Mouse (Mus musculus): ENCODE measurements around the gene Ptprn2. TPM values are rescaled to one million over a fixed set of nuclear protein-coding genes. Genes with fewer than 3 reads are reported as not detected.

Ptprn2 gene
- total RNA-seq, 2 experiments from 2014 or later: 0.31 to 0.45 TPM

GRCm38 (mm10) chr12:116780419-116780818, 294.9 kb downstream of the Ptprn2 start:
- no peak for DNase-seq

DNA sequence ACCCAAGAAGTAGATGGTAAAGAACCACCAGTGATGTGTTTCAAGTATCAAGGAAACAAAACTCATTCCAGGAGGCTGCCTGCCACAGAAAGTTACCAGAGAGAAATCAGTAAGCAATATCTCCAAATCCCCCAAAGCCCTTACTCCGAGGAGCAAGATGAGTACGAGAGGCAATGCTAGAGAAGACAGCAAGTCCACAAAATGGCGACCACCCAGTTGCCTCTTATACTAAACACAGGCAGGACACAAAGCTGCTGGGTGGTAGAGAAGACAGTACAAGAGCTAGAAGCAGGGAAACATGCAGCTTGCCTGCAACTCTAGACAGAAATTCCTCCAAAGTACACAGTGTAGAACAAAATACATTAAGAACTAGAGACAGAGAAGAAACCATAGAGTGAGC, 300.2 kb downstream of the Ptprn2 start:
- DNase-seq: no peak

- no peak for DNase-seq
Measured at GRCm38 (mm10) chr12:116788346-116788745, 302.8 kb downstream of the Ptprn2 start.

- no peak for DNase-seq
Measured at GRCm38 (mm10) chr12:116803331-116803730, 317.8 kb downstream of the Ptprn2 start.

- DNase-seq: no peak
Measured at GRCm38 (mm10) chr12:116804712-116805111, 319.2 kb downstream of the Ptprn2 start.

- no peak for DNase-seq
Measured at GRCm38 (mm10) chr12:116805129-116805809, 319.7 kb downstream of the Ptprn2 start.

DNA sequence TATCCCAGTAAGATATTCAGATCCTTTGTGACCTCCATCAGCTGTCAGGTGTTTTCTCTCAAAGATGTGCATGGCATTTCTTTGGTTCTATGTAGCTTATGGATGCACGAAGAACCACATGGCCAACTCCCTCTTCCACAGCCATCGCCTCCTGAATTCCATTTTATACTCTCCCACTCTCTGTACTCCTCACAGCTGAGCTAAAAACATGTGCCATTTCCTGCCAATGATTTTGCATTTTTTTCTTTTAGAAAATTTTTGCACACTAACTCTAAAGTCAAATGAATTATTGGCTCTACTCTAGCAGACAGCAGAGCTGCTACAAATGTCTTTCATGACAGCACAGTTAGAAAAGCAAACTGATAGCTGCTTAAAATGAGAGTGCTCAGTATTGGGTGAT, 320.6 kb downstream of the Ptprn2 start:
- no peak for DNase-seq

- no peak for DNase-seq
Measured at GRCm38 (mm10) chr12:116813012-116813411, 327.5 kb downstream of the Ptprn2 start.

DNA sequence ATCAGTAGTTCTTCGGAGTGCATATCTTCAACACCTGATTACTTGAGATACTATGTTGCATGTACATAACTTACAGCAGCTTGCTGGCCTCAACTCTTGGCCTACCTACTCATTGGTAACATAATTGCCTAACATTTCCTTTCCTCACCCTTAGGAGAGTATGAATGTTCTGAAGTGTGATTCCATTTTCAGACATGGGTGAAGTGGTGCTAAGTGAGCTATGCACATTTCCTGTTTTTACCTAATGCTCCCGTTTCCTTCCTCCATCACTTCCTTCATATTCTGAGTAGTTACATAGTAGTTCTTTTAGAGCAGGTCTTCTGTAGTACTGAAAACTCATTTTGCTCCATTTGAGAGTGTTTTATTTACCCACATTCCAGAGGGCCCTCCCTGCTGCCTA, 334.3 kb downstream of the Ptprn2 start:
- no peak for DNase-seq

DNA sequence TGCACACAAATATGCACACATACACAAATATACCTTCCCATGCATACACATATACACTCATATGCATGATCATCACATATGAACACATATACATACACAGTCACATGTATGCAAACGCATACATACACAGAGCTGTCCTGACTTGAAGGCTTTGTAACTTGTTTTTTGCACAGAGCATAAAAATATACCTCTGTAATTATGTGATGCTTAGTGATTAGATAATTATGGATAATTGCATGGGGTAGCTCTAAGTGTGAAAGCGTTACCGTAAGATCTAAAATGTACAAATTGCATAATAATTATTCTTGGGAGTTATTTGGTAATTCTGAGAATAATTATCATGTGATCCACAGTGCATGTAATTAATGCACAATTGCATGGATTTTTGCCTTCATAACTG, 337.8 kb downstream of the Ptprn2 start:
- no peak for DNase-seq

DNA sequence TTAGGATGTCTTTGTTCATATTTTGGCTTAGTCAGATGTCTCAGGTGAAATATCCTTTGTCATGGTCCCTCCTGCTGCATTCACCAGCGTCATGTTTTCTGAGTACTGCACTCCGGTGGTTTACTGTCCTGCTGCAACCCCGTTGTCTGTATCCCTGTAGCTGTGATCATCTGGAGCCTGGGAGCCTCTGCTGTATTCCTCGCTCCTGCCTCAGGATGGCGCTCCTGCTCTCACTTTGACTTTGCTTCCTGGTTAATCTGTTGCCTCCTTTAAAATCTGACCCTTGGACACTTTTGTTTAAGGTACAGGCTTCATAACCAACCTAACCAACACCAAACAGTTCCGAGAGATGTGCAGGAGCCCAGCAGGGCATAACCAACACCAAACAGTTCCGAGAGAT, 342.2 kb downstream of the Ptprn2 start:
- no peak for DNase-seq

GRCm38 (mm10) chr12:116838611-116839192, 353.2 kb downstream of the Ptprn2 start:
- no peak for DNase-seq

DNA sequence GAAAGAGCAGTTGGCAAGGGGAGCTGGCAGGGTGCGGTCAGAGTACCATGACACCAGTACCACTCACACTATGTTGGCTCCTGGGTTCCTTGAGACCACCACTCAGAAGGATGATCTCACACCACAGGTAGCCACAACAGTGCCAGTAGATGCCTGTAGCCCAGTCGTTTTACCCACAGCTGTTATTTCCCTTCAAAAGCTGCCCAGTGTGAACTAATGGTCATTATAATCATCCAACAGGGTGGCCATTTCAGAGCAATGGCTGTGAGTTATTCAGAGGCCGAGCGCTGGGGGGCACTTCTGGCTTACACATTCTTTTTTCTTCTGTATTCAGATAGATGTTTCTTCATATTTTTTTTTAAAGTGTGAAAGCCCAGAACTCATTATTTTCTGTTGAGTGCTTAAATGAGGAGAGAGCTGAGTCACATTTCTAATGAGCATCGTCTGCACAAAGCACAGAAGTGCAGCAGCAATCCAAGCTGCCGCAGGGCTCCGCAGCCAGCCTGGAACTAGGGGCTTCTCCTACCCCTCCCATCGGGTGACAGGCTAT, 357.3 kb downstream of the Ptprn2 start:
- no peak for DNase-seq

DNA sequence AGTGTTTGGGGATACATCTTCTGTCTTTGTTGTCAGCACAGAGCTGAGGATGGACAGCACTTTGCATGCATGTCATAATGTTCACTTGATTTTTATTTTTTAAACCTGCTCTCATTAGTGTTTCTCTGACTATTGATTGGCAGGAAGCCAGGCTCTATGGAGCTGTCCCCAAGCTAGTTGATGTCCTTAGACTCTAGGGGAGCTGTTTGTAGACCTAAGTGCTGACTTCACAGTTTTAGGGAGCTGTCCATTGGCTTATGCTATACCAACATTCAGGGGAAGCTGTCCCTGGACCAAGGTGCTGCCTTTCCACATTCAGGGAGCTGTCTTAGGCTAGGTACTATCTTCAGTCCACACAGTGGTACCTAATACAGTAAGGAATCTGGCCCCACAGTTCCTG, 360.7 kb downstream of the Ptprn2 start:
- DNase-seq: no peak

DNA sequence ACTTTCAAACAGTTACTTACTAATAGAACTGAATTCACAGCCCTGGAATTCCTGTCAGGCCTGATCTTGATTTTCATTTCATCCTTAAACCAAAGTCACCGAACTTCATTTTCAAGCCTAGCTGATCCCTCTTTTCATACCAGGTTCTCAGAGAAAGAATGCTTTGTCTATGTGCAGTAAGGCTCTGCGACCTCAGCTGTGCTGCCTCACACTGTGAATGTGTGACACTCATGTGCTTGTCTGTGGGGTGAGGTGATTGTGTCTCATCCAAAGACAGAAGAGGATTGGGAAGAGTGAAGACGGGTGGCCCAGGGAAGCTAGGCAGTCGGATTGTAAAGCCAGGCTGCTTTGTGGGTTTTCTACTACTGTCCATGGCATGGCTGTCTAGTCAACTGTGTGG, 361.5 kb downstream of the Ptprn2 start:
- no peak for DNase-seq

DNA sequence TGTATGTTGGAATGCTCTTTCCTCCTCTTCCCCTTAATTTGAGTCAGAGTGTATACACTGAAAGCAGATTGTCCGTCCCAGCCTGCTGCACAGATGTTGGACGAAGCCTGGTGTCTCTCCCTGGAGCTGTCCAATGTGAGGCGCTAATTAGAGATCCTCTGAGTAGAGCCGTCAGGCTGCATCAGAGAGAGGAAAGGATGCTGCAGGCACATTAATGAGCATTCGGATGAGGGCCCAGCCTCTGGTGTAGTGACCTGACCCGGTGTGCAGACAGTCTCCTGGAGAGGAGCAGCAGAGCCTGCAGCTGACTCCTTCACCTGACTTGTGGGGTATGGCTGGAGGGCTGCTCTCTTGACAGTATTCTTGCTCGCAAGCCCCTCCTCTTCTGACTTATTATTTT, 370.8 kb downstream of the Ptprn2 start:
- DNase-seq: no peak

DNA sequence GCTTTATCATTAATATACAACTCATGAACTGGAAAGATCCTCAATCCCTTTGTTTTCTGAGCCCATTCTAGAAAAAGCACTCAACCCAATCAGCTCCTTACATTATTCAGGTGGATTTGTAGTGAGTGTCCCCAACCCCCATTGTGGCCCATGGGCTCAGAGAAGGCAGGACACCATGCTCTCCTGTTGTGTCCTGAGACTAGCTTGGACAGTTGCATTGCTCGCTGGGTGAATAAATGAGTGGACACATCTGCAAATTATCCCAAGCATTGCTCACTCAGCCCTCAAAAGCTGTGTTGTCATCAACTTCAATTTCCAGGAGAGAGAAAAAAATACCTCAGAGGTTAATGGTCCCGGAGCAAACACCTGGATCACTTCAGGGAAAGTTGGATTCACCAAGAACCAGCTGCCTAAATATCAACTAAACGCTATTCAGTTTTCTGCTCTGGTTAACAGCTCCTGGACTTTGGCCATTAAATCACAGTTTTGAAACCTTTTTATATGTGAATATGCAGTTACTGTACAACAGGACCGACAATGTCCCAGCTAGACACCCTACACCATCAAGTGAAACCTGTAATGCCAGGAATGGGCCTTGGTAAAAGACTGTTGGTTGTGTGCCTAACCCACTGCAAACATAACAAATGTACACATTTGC, 376.0 kb downstream of the Ptprn2 start:
- no peak for DNase-seq

DNA sequence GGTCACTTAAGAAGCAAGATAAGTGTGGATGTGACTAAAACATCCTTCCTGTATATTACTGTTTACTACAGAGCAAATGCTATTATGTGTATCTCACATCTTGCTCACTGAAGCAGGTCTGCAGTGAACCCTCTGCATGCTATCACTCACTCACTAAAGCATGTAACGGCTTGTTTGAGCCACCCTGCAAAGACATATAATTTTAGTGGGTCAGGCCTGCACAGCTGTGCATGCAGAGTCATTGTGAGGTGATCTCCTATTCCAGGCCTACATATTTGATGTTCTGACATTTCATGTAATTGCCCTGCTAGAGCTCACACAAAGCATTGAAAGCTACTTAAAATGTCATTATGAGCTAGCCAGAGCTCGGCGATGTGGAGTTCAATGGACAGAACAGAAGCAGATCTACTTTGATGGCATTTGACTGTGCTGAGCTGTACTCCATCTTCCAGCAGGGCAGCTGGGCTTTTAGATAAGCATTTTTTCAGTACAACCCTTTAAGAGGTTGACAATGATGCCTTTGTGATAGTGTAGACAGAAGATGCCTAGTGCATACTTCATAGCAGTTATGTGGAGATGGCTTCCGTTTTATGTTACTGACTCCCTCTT, 377.9 kb downstream of the Ptprn2 start:
- DNase-seq: no peak

DNA sequence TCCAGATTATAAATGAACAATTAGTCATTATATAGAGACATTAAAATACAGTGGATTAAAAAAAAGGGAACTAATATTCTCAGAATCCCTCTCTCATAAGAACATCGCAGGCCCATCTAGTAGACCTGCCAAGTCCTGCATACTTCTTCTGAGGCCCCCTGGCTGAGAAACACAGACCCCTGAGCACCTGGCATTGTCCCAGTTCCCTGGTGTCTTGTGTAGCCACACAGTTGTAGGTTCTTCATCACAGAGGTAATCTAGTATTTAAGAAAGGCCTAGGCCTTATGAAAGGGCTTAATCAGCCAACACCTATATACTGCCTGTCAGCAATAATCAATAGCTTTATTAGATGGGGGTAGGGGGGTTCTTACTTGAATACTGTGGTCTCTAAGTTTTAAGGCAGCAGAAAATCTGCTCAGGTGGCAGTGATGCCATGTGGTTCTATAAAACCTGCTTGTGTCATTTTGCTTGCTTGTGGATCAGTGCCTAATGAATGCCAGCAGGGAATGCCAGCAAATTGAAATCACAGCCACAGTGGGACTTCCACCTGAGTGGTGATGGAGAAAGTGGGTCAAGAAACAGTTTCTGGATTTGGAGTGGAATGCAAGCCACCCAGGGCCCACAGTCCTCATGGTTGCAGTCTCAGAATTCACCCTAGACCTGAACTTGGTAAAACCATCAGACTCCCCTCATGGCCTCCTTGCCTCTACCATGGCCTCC, 388.5 kb downstream of the Ptprn2 start:
- DNase-seq: no peak

DNA sequence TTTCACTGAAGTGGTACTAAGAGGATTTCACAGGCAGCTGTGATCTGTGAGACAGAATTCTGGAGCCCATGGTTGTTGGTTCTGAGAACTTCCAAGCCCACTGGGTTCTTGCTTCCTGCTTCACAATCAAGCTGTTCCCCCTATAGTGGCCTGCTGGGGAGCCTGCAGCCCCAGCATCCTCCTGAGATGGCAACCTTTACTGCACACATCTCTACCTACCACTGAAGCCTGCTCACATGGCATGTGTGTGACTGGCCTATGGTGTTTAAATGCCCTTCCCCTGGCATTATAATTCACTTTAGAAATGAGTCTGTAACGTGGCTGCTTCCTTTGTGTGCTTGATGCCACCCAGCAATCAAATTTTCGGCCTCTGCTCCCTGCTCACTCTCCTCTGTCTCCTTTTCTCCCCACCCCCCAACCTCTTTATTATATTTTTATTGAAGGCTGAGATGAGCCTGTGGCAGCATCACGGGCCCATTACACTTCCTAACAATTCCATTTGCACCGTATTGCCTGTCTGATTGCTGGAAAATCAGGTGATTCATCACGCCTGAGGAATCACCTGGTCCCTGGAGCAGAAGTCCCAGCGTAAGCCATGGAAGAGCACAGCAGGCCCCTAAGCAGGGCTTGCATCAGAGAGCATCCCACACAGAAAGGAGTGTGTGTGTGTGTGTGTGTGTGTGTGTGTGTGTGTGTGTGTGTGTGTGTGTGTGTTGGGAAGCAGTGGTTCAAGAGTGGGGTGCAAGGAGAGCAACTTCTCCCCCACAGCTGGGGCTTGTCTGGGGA, 402.2 kb downstream of the Ptprn2 start:
- DNase-seq: no peak

GRCm38 (mm10) chr12:116888856-116889255, 403.3 kb downstream of the Ptprn2 start:
- no peak for DNase-seq

- DNase-seq: no peak
Measured at GRCm38 (mm10) chr12:116892584-116892983, 407.1 kb downstream of the Ptprn2 start.

All from gastrocnemius, postnatal 10 days (tissue).